Mouse (Mus musculus) heart, adult 9 months (tissue): ENCODE results near the gene Best3.
"Not testable (repeated sequence)": the region's sequence is repeated elsewhere in the genome, so short reads cannot be mapped to it uniquely, and the experiment has no call there.

Source experiments
- DNase-seq, 2 experiments: peaks; one replicate each; pipeline ENCODE4 v3.0.0; 2022; ENCODE audit warnings: low spot score in 2 of 2

Best3 gene

GRCm38 (mm10) chr10:116978841-116979240, 7.3 kb upstream of the Best3 start:
- peak in 1 of 2 experiments; percentile 15 for DNase-seq

DNA sequence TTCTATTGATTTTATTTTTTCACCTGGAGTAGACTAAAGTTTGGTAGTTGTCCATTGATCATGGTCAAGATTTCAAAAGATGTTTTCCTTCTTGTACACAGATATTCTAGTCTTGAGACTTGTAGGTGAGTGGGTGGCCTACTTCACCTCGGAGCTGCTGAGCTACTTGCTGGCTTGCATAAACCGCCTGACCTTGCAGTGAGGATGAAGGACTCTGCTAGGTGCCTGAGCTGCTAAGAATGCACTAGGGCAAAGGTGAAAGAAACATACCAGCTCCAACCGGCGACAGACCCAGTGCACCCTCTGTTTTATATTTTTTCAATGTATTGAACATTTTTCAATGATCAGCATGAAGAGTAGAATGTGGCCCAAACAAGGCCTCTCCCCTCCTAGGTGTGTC, 5.8 kb upstream of the Best3 start:
- no peak for DNase-seq

DNA sequence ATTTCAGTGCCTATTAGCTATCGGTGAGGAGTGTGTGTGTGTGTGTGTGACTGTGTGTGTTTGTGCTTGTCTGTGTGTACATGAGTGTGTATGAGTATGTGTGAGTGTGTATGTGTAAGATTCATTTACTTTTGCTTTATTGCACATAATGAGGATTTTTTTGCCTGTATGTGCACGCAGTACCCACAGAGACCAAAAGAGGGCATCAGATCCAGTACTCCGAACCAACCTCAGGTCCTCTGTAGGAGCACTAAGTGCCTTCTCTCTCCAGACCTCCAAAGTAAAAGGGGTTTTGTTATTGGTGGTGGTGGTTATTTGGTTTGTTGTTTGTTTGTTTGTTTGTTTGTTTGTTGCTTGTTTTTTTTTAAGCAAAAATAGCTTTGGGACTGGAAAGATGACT, 5.2 kb upstream of the Best3 start:
- no peak for DNase-seq

DNA sequence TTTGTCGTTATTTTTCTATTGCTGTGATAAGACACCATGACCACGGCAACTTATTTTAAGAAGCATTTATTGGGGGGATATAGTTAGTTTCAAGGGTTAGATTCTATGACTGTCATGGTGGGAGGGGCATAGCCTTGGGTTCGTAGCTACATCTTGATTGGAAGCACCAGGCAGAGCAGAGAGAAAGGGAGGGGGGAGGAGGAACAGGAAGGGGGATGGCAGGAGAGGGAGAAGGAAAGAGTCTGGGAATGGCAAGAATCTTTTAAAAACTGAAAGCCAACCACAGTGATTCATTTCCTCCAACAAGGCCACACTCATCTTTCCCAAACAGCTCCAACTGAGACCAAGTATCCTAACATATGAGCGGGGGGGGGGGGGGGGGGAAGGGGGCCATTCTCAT, 3.6 kb upstream of the Best3 start:
- no peak for DNase-seq

GRCm38 (mm10) chr10:116984836-116985235, 1.3 kb upstream of the Best3 start:
- DNase-seq = no peak

GRCm38 (mm10) chr10:116993971-116994370, 7.9 kb downstream of the Best3 start:
- DNase-seq = no peak

DNA sequence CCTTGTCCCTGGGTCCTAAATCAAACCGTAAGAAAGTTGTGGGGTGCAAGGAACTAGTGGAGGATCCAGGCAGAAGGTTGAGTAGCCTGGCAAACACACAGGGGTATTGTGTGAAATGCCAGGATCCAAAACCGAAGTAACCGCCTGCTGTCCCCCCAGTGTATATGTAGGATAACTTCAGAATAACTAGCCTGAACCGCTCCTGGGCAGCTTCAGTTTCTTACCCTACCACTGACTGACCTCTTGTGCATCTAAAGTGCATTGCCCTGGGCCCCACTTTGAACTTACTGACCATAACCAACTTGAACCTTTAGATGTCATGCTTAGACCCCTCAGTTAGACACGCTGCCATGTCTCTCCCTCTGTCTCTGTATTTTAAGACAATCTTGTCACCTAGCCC, 9.0 kb downstream of the Best3 start:
- no peak for DNase-seq

DNA sequence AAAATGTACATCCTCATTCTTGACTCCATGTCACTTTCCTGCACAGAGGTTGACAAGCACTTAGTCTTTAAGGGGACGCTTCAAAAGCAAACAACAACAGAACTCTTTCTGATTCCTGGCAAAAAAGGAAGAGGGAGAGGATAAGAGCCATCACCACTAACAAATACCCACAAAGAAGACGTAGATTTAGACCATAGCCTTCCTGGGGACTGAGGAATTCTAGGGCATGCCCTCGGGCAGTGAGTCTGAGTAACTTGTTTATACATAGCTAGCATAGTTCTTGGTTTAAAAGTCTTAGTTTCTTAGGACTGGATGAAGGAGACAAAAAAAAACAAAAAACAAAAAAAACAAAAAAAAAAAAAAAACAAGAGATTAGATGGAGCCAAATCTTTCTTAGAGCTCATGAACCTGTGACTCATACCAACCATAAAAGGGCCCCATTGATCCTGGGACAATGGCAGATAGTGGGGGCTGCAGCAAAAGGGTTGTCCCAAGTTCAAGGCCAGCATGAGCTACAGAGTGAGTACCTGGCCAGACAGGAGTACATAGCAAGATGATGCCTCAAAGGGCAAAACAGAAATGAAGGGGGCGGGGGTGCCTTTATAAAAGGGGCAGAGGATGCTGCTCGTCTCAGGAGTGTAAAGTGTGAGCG, 9.6 kb downstream of the Best3 start:
- DNase-seq = no peak

DNA sequence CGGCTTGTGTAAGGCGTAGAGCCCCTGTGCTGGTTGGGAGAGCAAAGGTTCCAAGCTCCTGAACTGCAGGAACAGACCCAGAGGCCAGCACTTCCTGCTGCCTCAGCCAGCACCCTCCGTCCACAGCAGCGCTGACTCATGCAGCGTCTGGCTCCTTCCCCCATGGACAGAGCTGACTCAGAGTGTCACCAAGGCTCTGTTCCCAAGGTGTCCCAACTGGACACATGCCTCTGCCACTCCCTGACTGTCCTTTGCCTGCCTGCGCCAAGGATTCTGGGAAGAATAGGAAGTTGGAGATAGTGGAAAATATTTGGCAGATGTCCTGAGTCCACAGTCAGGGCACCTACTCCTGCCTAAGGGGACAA, 10.1 kb downstream of the Best3 start:
- peak; percentile 80 to 86 for DNase-seq

GRCm38 (mm10) chr10:116998716-116999455, 12.8 kb downstream of the Best3 start:
- no peak for DNase-seq

GRCm38 (mm10) chr10:117000975-117001374, 14.9 kb downstream of the Best3 start:
- no peak for DNase-seq

DNA sequence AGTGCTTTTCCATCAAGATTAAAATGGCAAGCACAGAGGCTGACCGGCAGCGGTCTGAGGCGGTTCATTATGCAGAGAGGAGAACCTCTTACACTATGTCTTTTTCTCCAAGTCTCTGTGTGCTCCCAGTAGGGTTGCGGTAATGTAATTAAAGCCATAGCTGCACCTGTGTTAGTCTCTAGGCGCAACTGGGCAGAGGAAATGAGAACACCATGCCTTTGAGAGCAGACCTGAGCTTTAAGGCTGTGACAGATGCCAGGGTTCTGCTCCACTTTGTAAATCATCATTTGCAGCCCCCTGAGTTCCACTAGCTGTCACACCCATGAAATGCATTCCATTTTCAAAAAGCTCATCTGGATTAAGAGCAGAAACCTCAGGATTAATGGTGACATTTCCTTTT, 18.6 kb downstream of the Best3 start:
- no peak for DNase-seq

DNA sequence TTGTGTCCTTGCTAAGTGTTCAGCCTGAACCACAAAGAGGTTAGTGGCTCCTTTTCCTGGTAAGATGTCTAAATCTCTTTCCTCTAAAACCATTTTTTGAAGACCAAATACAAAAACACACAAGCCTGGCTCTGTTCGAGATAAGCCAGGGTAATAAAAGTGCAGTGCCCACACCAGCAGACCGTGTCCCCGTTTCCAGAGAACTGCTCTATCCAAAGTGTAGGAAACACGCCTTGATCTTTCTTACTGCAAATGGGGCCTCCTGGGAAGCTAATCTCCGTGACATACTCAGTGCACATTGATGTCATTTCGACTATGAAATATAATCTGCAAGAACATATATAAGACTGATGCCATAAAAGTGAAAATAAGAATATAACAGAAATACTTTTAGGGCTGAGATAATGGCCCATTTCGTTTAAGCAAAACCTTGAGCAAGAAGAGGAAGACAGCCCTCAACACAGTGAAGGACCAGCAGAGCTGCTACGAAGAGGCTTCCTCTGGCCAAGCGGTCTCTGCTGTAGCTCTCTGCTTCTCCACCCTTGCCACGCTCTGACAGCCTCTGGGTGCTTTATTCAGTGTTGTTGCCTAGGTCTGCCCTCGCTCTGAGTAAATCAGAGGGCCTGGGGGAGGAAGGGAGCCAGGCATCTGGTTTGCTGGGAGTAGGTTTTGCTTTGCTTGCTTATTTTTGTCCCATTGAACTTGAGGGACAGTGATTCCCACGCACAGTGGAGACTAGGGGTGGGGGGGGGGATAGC, 19.8 kb downstream of the Best3 start:
- no peak for DNase-seq

DNA sequence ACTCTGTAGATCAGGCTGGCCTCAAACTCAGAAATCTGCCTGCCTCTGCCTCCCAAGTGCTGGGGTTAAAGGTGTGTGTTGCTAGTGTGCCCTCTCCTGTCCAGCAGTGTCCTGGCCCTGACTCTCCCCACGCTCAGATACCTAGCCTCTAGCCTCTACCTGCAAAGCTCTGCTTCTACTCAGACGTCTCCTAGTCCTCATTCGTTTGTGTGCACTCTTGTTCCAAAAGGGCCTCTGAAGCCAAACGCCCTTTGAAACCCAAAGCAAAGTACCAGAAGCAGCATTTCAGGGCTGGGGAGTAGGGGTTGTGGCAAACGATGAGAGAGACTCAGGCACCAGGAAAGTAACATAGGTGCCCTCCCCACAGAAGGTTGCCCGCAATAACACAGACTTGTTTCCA, 23.6 kb downstream of the Best3 start:
- no peak for DNase-seq

DNA sequence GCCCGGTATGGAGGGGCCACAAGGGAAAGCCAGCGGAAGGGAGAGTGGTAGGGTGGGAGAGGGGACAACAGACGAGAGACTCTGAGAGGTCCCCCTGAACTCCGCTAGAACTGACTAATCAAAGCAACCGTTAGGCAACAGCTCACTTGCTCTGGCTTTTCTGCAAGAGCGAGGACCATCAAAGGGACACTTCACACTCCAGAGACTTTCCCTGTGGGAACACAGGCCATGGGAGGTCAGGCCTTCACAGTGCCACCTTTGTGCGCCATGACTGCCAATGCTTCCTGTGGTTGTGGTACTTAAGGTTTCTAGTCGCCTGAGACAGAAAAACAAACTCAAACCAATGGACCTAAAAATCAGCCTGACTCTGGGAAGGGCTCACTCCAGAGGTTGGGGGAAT, 24.9 kb downstream of the Best3 start:
- DNase-seq = no peak

DNA sequence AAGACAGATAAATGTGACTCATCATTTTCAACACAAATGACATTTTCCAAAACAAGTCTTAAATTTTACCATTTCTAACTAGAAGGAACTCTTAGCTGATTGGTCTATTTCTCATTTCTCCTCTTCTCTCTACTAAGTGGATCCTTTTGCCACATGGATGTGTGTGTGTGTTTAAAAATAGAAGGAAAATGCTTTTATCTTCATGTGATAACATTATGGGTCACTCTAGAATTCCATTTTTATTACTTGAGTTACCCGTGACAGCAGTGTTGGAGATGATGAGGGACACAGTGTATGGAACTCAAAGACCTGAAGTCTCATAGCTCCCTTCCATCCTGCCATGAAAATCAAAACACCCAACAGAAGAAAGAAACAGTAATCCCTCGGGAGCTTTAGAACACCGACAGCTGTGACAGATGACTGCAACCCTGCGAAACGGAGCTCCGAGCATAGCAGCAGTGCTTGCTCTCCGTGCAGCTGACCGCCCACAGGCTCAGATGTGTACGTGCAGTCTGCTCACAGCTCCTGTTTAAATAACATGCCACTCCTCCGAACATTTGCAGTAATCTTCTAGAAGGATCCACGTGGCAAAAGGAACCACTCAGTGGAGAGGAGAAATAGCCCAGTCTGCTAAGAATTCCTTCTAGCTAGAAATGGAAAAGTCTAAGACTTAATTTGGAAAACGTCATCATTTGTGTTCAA, 27.7 kb downstream of the Best3 start:
- DNase-seq = no peak

DNA sequence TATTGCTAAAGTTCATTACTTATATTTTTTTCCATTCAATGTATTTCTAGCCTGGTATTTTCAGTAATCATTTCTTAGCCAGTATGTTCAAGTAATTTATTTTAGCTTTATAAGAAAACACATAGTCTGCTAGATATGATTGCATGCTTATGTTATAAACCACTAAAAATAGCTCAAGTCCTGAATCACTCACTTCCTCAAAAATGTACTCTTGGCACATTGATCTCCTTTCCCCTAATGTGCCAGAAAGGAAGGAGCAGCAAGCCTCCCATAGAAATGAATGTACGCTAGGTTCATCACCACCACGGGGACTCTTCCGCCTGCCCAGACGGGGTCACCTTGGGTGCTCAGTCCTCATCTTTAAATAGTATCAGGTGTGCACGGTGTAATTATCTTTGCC, 28.5 kb downstream of the Best3 start:
- DNase-seq = no peak

- DNase-seq = peak in 1 of 2 experiments; percentile 33
These were observed 32.2 kb downstream of the Best3 start for GRCm38 (mm10) chr10:117018281-117018840.

GRCm38 (mm10) chr10:117021020-117021754, 35.1 kb downstream of the Best3 start:
- DNase-seq = no peak

DNA sequence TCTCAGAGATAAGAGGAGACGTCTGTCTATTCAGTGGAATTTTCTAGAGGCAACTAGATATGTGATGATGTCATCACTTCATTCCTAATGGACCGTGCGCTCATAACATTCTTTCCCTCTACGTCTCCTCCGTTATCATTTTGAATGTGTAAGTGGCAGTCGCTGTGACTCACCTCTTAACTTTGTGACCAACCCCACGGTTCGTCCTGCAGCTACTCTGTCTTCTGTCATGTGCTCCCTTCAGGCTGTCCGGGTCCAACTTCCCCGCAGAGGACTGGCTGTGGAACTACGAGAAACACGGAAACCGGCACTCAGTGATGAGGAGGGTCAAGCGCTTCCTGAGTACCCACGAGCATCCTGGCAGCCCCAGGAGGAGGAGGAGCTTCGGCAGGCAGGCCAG, 37.6 kb downstream of the Best3 start:
- no peak for DNase-seq

GRCm38 (mm10) chr10:117025776-117026175, 39.7 kb downstream of the Best3 start:
- DNase-seq = not testable (repeated sequence)
